In genomic region chr12:17441495-17441894, GRCm38 (mm10) we compare ENCODE assay signal across 13 mouse cellular contexts.
DNase-seq lines count a peak whose midpoint lies in the region; ATAC-seq and TF ChIP-seq lines count a peak whose summit lies in the region.
"Had no signal": no experiment of that assay in that cellular context is flagged by ENCODE, and none has a peak within 500 bp of the region (broad histone marks: within the 10 kb centered on the region; RNA-seq: fewer than 3 reads in every experiment).

No protein-coding gene starts in this region.

- no peaks in the 10 kb centered on the region for H3K27me3 ChIP-seq in forebrain, embryonic 11.5 days (ENCODE audit: control insufficient read depth, insufficient read depth, low read length)
- H3K27me3 ChIP-seq in forebrain, embryonic 14.5 days (replicated peaks; ENCODE audit: control insufficient read depth, insufficient read depth, low read length): no peaks in the 10 kb centered on the region
- no peaks in the 10 kb centered on the region for H3K27me3 ChIP-seq in midbrain, embryonic 10.5 days (ENCODE audit: low read depth, poor library complexity, severe bottlenecking)
- H3K27me3 ChIP-seq in midbrain, embryonic 15.5 days (replicated peaks): no peaks in the 10 kb centered on the region
- no peaks in the 10 kb centered on the region for H3K27me3 ChIP-seq in kidney, postnatal 0 days (ENCODE audit: insufficient read depth, low read length)
- no peaks in the 10 kb centered on the region for H3K27me3 ChIP-seq in midbrain, embryonic 13.5 days
- H3K27me3 ChIP-seq: lung, embryonic 15.5 days had no signal

- 53% methylated on average over 9 of the region's 9 CpGs for WGBS in forebrain, embryonic 11.5 days
- 58% methylated on average over 9 of the region's 9 CpGs for WGBS in forebrain, embryonic 14.5 days
- 48% methylated on average over 9 of the region's 9 CpGs for WGBS in midbrain, embryonic 10.5 days
- WGBS in midbrain, embryonic 15.5 days: 25% methylated on average over 9 of the region's 9 CpGs
- 60% methylated on average over 9 of the region's 9 CpGs for WGBS in kidney, postnatal 0 days
- WGBS in midbrain, embryonic 13.5 days: 26% methylated on average over 9 of the region's 9 CpGs

- peak; percentile 43 for DNase-seq in forebrain, embryonic 11.5 days (ENCODE audit: low spot score)
- no peak for DNase-seq in forebrain, embryonic 14.5 days (ENCODE audit: low spot score)
- DNase-seq in midbrain, embryonic 10.5 days (ENCODE audit: low spot score): peak; percentile 36
- no peak for DNase-seq in kidney, postnatal 0 days (ENCODE audit: low spot score)
- DNase-seq in left cerebral cortex, adult 11 months (ENCODE audit: low spot score): no peak
- DNase-seq in testis, postnatal 10 days (ENCODE audit: low spot score): no peak
- DNase-seq: cerebellum, postnatal 14 days; gastrocnemius, postnatal 10 days; layer of hippocampus, adult 9-11 months had no signal

- H3K4me3 ChIP-seq in forebrain, embryonic 11.5 days (ENCODE audit: low read depth, low read length): no peak overlapping the region
- no peak overlapping the region for H3K4me3 ChIP-seq in forebrain, embryonic 14.5 days (ENCODE audit: low read depth, low read length)
- H3K4me3 ChIP-seq in midbrain, embryonic 10.5 days: no peak overlapping the region
- H3K4me3 ChIP-seq in midbrain, embryonic 15.5 days: no peak overlapping the region
- H3K4me3 ChIP-seq in kidney, postnatal 0 days (replicated peaks; ENCODE audit: low read depth, low read length): no peak overlapping the region
- no peak overlapping the region for H3K4me3 ChIP-seq in midbrain, embryonic 13.5 days (replicated peaks)
- H3K4me3 ChIP-seq: lung, embryonic 15.5 days had no signal

- no peak overlapping the region for H3K27ac ChIP-seq in forebrain, embryonic 11.5 days (ENCODE audit: low read depth, low read length)
- H3K27ac ChIP-seq in forebrain, embryonic 14.5 days (ENCODE audit: low read depth, low read length): no peak overlapping the region
- H3K27ac ChIP-seq in midbrain, embryonic 10.5 days (replicated peaks): peak overlapping the region; percentile 64
- H3K27ac ChIP-seq in midbrain, embryonic 15.5 days: no peak overlapping the region
- H3K27ac ChIP-seq in kidney, postnatal 0 days: no peak overlapping the region
- no peak overlapping the region for H3K27ac ChIP-seq in midbrain, embryonic 13.5 days

- 0 out of 2 replicates have a peak, but pooled peaks have one; percentile 10 for ATAC-seq in forebrain, embryonic 11.5 days (replicated peaks; ENCODE audit: low FRiP score)
- no peak for ATAC-seq in forebrain, embryonic 14.5 days
- ATAC-seq in midbrain, embryonic 15.5 days (replicated peaks): no peak
- peak; percentile 84 for ATAC-seq in kidney, postnatal 0 days (replicated peaks; ENCODE audit: low FRiP score, low read depth)
- ATAC-seq in midbrain, embryonic 13.5 days: peak; percentile 50; the same call in 1 of the 2 replicates

- no peaks in the 10 kb centered on the region for H3K9me3 ChIP-seq in forebrain, embryonic 11.5 days (ENCODE audit: control insufficient read depth, low read length)
- H3K9me3 ChIP-seq in forebrain, embryonic 14.5 days (replicated peaks; ENCODE audit: control insufficient read depth, low read length): no peaks in the 10 kb centered on the region
- no peaks in the 10 kb centered on the region for H3K9me3 ChIP-seq in midbrain, embryonic 10.5 days (replicated peaks)
- H3K9me3 ChIP-seq in midbrain, embryonic 15.5 days: no peaks in the 10 kb centered on the region
- H3K9me3 ChIP-seq in kidney, postnatal 0 days (replicated peaks; ENCODE audit: low read length): no peaks in the 10 kb centered on the region
- H3K9me3 ChIP-seq in midbrain, embryonic 13.5 days: no peaks in the 10 kb centered on the region
- H3K9me3 ChIP-seq: G1E; lung, embryonic 15.5 days had no signal

- no peak for TF ChIP-seq CTCF in kidney, postnatal 0 days (IDR thresholded peaks at IDR 0.05; ENCODE audit: low read depth)

- H3K4me2 ChIP-seq in forebrain, embryonic 11.5 days (ENCODE audit: low read depth, low read length, severe bottlenecking): no peak overlapping the region
- H3K4me2 ChIP-seq in forebrain, embryonic 14.5 days (ENCODE audit: low read length): no peak overlapping the region
- no peak overlapping the region for H3K4me2 ChIP-seq in midbrain, embryonic 15.5 days
- no peak overlapping the region for H3K4me2 ChIP-seq in kidney, postnatal 0 days (ENCODE audit: low read length)
- no peak overlapping the region for H3K4me2 ChIP-seq in midbrain, embryonic 13.5 days (replicated peaks)
- H3K4me2 ChIP-seq: lung, embryonic 15.5 days had no signal

- no peaks in the 10 kb centered on the region for H3K36me3 ChIP-seq in forebrain, embryonic 11.5 days (ENCODE audit: control insufficient read depth, insufficient read depth, low read length)
- no peaks in the 10 kb centered on the region for H3K36me3 ChIP-seq in forebrain, embryonic 14.5 days (ENCODE audit: control insufficient read depth, insufficient read depth, low read length)
- no peaks in the 10 kb centered on the region for H3K36me3 ChIP-seq in midbrain, embryonic 10.5 days
- H3K36me3 ChIP-seq in midbrain, embryonic 15.5 days (replicated peaks): no peaks in the 10 kb centered on the region
- no peaks in the 10 kb centered on the region for H3K36me3 ChIP-seq in kidney, postnatal 0 days (ENCODE audit: insufficient read depth, low read length)
- no peaks in the 10 kb centered on the region for H3K36me3 ChIP-seq in midbrain, embryonic 13.5 days
- H3K36me3 ChIP-seq: G1E; lung, embryonic 15.5 days had no signal

- H3K4me1 ChIP-seq in forebrain, embryonic 11.5 days (replicated peaks; ENCODE audit: control insufficient read depth, insufficient read depth, low read length): no peaks in the 10 kb centered on the region
- H3K4me1 ChIP-seq in forebrain, embryonic 14.5 days (ENCODE audit: control insufficient read depth, insufficient read depth, low read length): no peaks in the 10 kb centered on the region
- H3K4me1 ChIP-seq in midbrain, embryonic 10.5 days: peaks cover 15% of the 10 kb centered on the region
- H3K4me1 ChIP-seq in midbrain, embryonic 15.5 days: no peaks in the 10 kb centered on the region
- H3K4me1 ChIP-seq in kidney, postnatal 0 days (replicated peaks; ENCODE audit: insufficient read depth, low read length): no peaks in the 10 kb centered on the region
- no peaks in the 10 kb centered on the region for H3K4me1 ChIP-seq in midbrain, embryonic 13.5 days (replicated peaks)

- no peak overlapping the region for H3K9ac ChIP-seq in forebrain, embryonic 11.5 days (ENCODE audit: low read length)
- no peak overlapping the region for H3K9ac ChIP-seq in forebrain, embryonic 14.5 days (ENCODE audit: low read length)
- no peak overlapping the region for H3K9ac ChIP-seq in midbrain, embryonic 15.5 days
- no peak overlapping the region for H3K9ac ChIP-seq in kidney, postnatal 0 days (ENCODE audit: low read depth, low read length)
- H3K9ac ChIP-seq in midbrain, embryonic 13.5 days (replicated peaks): no peak overlapping the region
- H3K9ac ChIP-seq: lung, embryonic 15.5 days had no signal

Comparison
In these comparisons a context has a peak if more than half of its experiments do, and no peak if none do; other contexts are left out.
1. ATAC-seq: peak in forebrain, embryonic 11.5 days (single experiment), kidney, postnatal 0 days (single experiment) and midbrain, embryonic 13.5 days (single experiment); none in forebrain, embryonic 14.5 days (single experiment) and midbrain, embryonic 15.5 days (single experiment).
2. DNase-seq: peak in forebrain, embryonic 11.5 days (single experiment) and midbrain, embryonic 10.5 days (single experiment); none in forebrain, embryonic 14.5 days (single experiment), kidney, postnatal 0 days (single experiment), left cerebral cortex, adult 11 months (single experiment) and testis, postnatal 10 days (single experiment).